Mouse (Mus musculus) small intestine, adult 10 weeks (tissue): ENCODE measurements around the gene Fbxl5. TPM values are rescaled to one million over a fixed set of nuclear protein-coding genes. Genes with fewer than 3 reads are reported as not detected.

Experiments
- polyA plus RNA-seq: library from polyadenylated mRNA; stranded (reverse); fragments of 350-450 nt; fragmentation: Illumina TruSeq; extraction: RNeasy Lipid Tissue Mini Kit (QIAGEN cat#74804); gene quantifications from one replicate; pipeline ENCODE4 v1.2.3, GENCODE M21; 2014; ENCODE audit warnings: low replicate concordance

Fbxl5 gene
- polyA plus RNA-seq = 336 TPM

DNA sequence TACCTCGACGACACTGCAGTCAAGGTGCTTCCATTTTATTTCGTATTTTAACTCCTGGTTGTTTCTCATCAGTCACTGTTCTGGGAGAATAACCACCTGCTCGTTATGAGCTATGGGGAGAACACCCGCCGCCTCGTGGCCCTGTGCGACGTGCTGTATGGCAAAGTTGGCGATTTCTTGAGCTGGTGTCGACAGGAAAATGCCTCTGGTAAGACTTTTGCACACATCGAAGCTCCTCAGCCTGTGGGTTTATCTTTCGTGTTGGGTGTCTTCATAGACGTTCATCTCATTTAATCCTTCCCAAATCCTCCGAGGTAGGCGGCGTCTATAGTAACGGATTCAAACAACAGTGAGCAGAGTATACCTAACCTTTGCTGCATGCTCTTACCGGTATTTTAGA, at the start of gene Fbxl5:
Gene Fbxl5, minus strand, starts transcription at position 101 of the 400 bp plus-strand sequence.

DNA sequence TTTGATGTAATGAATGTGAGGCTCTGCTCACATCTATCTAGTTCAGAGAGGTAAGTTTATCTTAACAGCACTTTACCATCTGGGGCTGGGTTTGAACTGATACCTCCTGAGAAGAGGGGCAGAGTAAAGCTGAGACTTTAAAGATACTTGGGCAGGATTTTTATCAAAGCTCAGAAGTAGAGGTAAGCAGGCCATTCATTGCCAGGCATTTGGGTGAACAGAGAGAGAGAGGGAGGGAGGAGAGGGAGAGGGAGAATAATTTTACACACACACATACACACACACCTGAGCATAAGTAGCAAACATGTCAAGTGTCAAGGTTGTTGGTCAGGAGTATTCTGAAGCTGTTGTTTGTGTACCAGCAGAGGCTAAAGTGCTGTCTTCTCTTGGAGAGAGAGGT, 46.8 kb upstream of the Fbxl5 start, which contains the start of gene Cd38:
Gene Cd38, plus strand, starts transcription at position 301 of the 400 bp plus-strand sequence.

DNA sequence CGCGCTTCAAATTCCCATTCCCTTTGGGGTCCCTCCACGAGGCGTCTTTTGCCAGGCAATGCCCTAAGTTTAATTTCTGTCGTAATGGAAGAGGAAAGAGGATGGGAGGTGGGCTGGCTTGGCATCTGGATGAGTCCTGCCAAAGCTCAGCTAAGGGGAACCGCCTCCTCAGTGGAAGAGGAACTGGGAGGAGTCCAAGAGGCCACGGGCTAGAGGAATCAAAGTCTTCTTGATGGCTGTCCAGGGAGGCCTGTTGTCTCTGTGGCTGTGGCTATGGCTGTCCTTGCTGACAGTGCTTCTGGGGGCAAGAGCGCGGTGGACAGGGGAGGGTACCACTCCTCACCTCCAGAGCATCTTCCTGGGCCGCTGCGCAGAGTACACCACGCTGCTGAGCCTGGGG, 2.7 kb downstream of the Fbxl5 start, which contains the start of gene Bst1:
Gene Bst1, plus strand, starts transcription at position 191 of the 400 bp plus-strand sequence.

Other genes starting within 250 kb of the Fbxl5 start
- gene Cc2d2a, start 159.3 kb downstream of the Fbxl5 start, polyA plus RNA-seq = 4.4 TPM
- 666 TPM for gene Bst1, start 2.8 kb downstream of the Fbxl5 start, polyA plus RNA-seq
- 145 TPM for gene Cd38, start 46.9 kb upstream of the Fbxl5 start, polyA plus RNA-seq
- 1.5 TPM for gene Gm7879, start 91.5 kb upstream of the Fbxl5 start, polyA plus RNA-seq
- 10.1 TPM for gene Fgfbp1, start 160.1 kb upstream of the Fbxl5 start, polyA plus RNA-seq